Mouse (Mus musculus): Measurements from ENCODE around the gene Crb1.
"Not testable (repeated sequence)": the region's sequence is repeated elsewhere in the genome, so short reads cannot be mapped to it uniquely, and the experiment has no call there.

Gene Crb1

GRCm38 (mm10) chr1:139376638-139377286, at the start of gene Crb1:
Crb1 (minus strand) TSS chr1:139377100.
- in situ Hi-C loops (cut with MboI; ENCODE audit: unreplicated experiment in 2 of 2) = no loop called here

DNA sequence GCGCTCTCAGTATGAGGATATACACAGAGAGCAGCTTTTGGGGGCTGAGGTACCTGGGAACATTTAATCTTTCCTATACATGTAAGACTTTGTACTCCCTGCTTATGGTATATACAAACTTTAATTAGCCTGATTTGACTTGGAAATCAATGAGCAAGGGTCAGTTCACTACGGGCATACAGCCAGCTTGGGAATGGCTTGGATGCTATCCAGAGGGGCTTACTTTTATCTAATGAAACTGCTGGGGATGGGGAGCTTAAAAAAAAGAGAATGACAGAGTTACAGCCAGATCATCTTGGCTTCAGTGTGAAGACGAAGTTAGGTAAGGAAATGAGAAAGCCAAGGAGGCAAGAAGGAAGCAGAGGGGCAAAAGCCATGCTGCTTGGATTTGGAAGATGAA, 48.1 kb upstream of the Crb1 start:
- in situ Hi-C loops (cut with MboI; ENCODE audit: unreplicated experiment in 2 of 2) = loop anchor here (25.0 kb wide), 5 partner anchors 263 to 1288 kb away; partner anchors contain the start of gene Lhx9 (in 2 of the 2)

- in situ Hi-C loops (cut with MboI; ENCODE audit: unreplicated experiment in 2 of 2) = no loop called here
Measured at GRCm38 (mm10) chr1:139423931-139424330, 47.0 kb upstream of the Crb1 start.

DNA sequence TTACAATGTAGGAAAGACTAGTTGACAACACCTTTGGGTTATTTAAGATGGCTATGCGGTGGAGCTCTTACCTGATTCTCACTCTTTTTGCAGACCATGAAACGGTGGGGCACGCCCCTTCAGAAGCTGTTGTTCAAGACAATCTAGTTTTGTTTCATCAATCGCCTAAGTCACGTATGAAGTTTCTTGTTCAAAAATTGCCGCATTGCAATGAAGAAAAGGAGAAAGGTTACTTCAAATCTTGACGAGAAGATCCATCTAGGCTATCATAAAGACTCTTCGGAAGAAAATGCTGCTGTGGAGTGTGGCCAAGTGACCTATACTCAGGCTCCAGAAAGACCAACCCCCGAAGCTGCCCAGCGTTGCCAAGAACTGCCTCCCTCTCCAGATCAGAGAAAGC, 46.0 kb upstream of the Crb1 start:
- in situ Hi-C loops (cut with MboI; ENCODE audit: unreplicated experiment in 2 of 2) = no loop called here

- in situ Hi-C loops (cut with MboI; ENCODE audit: unreplicated experiment in 2 of 2) = no loop called here
Measured at GRCm38 (mm10) chr1:139421875-139422791, 45.2 kb upstream of the Crb1 start, which contains the start of gene Zbtb41. Zbtb41 (plus strand) TSS chr1:139422288.

DNA sequence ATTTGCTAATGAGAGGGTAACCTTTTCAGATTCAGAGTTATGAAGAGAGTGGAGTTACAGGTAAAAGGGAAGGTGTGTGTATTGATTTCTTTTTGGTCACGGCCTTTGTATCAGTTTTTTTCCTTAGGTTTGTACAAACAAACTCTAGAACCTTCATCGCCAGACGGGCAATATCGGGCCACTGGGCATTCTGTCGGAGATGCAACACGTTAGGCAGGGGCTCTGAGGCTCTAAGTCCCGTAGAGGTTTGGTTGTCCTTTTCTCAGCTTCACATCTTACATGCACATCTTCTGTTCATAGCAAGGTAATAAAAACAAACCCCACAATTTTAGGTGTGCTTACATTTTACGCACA, 44.6 kb upstream of the Crb1 start:
- in situ Hi-C loops (cut with MboI; ENCODE audit: unreplicated experiment in 2 of 2) = no loop called here

- in situ Hi-C loops (cut with MboI; ENCODE audit: unreplicated experiment in 2 of 2) = no loop called here
Measured at GRCm38 (mm10) chr1:139413465-139413864, 36.6 kb upstream of the Crb1 start.

DNA sequence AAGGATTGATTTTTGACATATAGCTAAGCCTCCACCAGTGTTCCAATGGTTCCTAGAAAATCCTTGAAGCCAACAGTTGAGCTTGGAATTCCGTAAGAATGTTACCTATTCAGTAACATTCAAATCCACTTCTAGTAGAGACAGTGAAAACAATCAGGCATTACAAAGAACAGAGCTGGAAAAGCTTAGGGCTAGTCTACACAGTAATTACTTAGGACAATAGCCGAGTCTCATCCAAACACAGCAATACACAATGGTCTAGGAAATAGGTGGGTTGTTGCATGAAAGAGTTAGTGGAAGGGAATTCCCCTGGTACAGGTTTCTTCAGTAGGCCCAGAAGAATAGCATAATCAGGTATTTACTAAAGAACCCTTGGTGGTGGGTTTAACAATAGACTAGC, 35.5 kb upstream of the Crb1 start:
- in situ Hi-C loops (cut with MboI; ENCODE audit: unreplicated experiment in 2 of 2) = not testable (repeated sequence)

DNA sequence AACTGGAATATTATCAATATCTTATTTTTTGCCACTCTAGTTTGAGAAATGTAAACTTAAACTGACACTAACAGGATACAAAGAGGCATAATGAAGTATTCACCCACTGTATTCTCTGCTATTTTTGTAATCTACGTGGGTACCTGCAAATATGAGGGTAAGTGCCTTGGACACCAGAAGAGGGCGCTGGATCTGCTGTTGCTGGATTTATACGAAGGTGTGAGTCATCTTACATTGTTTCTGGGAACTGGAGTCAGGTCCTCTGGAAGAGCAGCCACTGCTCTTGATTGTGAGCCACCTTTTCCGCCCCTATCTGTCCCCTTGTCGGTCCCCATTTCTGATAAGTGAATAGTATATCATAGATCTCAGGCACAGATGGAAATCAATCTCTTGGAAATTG, 30.8 kb upstream of the Crb1 start:
- in situ Hi-C loops (cut with MboI; ENCODE audit: unreplicated experiment in 2 of 2) = loop anchor here in 1 of 2 experiments (10.0 kb wide), 1 partner anchor 63 kb away; no protein-coding TSS in a partner anchor

- in situ Hi-C loops (cut with MboI; ENCODE audit: unreplicated experiment in 2 of 2) = loop anchor here in 1 of 2 experiments (10.0 kb wide), 1 partner anchor 61 kb away; no protein-coding TSS in a partner anchor
Measured at GRCm38 (mm10) chr1:139405766-139406165, 28.9 kb upstream of the Crb1 start.

- in situ Hi-C loops (cut with MboI; ENCODE audit: unreplicated experiment in 2 of 2) = no loop called here
Measured at GRCm38 (mm10) chr1:139396589-139396988, 19.7 kb upstream of the Crb1 start.

GRCm38 (mm10) chr1:139391747-139392146, 14.8 kb upstream of the Crb1 start:
- in situ Hi-C loops (cut with MboI; ENCODE audit: unreplicated experiment in 2 of 2) = no loop called here

DNA sequence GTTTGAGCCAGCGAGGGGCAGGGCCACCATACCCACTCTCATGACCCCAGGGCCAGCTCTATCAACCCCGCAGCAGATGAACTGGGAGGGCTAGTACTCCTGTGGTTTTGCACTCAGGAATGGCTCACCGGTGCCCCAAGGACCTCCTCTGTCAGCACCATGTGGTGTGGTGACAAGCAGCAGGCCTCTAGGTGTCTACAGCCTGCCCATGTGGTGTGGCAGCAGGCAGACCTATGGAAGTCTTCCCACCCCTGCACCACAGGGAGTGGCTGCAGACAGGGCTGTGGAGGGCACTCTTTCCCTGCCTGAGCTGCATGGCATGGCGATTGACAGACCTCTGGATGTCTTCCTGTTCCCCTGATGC, 2.7 kb upstream of the Crb1 start:
- in situ Hi-C loops (cut with MboI; ENCODE audit: unreplicated experiment in 2 of 2) = no loop called here

DNA sequence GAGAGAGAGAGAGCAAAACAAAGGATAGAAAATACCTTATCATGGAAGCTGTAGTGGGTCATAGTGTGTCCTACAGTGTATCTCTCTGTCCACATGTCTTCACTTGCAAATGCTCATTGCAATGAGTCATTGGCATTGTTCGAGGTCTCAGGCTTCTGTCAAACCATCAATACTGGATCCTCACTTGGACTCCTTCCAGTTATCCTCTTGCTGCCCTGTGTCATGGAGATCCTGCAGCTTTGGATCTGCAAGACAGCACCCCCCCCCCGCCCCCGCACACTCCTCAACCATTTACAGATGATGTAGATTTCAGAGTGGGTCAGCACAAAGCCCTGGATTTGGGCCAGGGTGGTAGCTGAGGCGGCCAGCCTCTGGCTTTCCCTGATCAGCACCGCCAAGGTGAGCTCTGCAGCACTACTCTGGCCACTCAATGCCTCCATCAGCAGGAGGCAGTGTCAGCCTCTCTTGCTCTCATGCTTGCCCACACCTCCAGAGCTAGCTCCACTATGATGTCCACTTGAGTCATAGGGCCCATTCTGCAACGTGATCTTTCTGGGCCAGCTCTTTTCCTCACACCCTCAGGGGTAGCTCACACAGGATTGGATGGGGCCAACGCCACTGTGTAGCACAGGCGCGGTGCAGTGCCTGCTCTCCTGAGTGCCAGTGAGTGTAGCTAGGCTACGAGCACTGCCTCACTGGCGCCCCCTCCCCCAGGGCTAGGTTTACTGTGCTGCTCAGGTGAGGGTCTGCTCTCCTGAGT, 2.1 kb upstream of the Crb1 start:
- in situ Hi-C loops (cut with MboI; ENCODE audit: unreplicated experiment in 2 of 2) = no loop called here

DNA sequence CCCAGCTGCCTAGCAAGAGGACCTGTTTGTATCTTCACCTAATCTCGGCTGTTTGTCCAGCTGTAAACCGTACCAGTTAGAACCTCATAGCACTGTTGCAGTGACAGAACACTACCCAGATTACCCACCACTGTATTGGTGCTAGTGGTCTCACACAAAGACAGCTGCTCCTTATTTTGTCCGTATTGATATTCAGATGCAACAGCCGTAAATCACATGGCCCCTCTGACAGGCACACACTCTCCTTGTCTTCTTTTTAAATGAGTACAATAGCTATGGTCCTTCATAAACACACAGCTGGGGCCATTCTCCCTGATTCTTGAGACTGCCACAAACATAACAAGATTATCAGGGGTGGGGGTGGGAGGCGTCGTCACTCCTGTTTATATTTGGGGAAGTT, 1.0 kb downstream of the Crb1 start:
- in situ Hi-C loops (cut with MboI; ENCODE audit: unreplicated experiment in 2 of 2) = no loop called here

DNA sequence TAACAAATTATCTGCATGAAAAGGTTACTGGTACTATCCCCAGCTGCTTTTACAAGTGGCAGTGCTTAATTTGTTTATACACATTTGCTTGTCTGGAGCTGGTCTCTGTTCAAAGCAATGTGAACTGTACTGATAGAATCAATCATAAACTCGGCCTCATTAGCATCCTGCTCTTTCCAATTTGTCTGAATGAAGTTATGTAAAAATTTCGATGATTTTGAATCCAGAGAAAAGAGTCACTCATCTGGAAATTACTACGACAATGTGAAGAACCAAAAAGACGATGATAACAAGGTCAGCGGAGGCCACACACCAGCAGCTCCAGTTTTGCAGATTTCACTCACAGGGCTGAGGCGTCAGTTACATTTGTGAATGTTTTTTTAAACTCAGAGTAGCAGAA, 5.6 kb downstream of the Crb1 start:
- in situ Hi-C loops (cut with MboI; ENCODE audit: unreplicated experiment in 2 of 2) = no loop called here

DNA sequence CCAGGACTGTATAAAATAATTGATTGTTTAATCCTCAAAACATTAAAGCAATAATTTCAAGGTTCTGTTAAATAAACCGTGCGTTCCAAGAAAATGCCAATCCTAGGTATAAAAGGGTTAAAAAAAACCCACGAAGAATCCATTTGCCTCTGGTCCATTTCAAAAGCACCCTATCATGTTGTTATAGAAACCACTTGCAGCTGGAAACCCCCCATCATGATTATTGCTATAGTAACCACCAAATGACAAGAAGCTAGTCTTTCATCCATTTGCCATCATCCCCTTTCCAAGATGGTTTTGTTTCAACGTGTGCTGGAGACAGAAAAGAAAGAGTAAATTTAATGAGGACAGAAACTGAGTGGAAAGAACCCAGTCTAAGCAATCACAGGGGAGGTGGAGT, 28.3 kb downstream of the Crb1 start:
- in situ Hi-C loops (cut with MboI; ENCODE audit: unreplicated experiment in 2 of 2) = loop anchor here (10.0 kb wide), 2 partner anchors 56 to 514 kb away; no protein-coding TSS in a partner anchor

- in situ Hi-C loops (cut with MboI; ENCODE audit: unreplicated experiment in 2 of 2) = loop anchor here (10.0 kb wide), 2 partner anchors 58 to 512 kb away; no protein-coding TSS in a partner anchor
Measured at GRCm38 (mm10) chr1:139346602-139347371, 30.1 kb downstream of the Crb1 start.

DNA sequence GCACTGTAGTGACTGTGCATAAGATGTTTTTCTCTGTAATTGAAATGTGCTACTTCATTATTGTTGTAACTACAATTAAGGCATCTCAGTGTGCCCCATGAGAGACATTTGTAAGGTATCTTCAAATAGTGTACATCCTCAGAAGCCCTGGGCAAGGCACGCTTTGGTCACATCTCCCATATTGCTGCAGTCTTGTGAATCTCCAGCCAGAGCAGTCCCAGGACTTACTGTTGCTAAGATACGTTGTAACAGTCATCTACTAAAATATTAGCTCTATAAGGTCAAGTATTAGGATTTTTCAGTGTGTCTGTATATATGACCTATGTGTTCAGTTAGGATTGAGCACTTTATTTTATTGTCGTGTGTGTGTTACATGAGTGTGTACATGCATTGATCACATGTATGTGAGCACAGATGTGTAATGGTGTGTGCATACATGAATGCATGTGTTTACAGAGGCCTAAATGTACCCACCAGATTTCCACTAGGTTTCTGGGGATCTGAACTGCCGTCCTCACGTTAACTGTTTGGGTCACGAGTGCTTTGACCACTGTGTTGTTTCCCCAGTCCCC, 30.8 kb downstream of the Crb1 start:
- in situ Hi-C loops (cut with MboI; ENCODE audit: unreplicated experiment in 2 of 2) = loop anchor here (10.0 kb wide), 2 partner anchors 59 to 511 kb away; no protein-coding TSS in a partner anchor
